Mouse (Mus musculus) MEL (cell line): ENCODE measurements around the gene Oasl1. TPM values are rescaled to one million over a fixed set of nuclear protein-coding genes. Genes with fewer than 3 reads are reported as not detected.

Experiments
- DNase-seq: peaks from one replicate; pipeline ENCODE4 v3.0.0; 2011; ENCODE audit warnings: low read depth, low spot score
- H3K27ac ChIP-seq: 2 replicates; pipeline ENCODE4 v1.5.1; 2012; ENCODE audit warnings: low read depth, mild to moderate bottlenecking, control low read depth, low read length, moderate library complexity; ENCODE audit not compliant: control insufficient read depth
- H3K27me3 ChIP-seq, 2 experiments: fragments of 150-350 bp in 1 of 2; sonication (generic) in 1 of 2; 2 replicates each; pipeline ENCODE4 v1.6.1; 2012; ENCODE audit warnings: low read length in 2 of 2, mild to moderate bottlenecking in 2 of 2, improper control_type of control experiment in 1 of 2, moderate library complexity in 1 of 2; ENCODE audit not compliant: insufficient read depth in 2 of 2, control insufficient read depth in 1 of 2
- H3K36me3 ChIP-seq, 2 experiments: 2 replicates each; pipeline ENCODE4 v1.6.1; 2012 to 2014; ENCODE audit warnings: low read length in 2 of 2, improper control_type of control experiment in 1 of 2, inconsistent platforms in 1 of 2, mild to moderate bottlenecking in 1 of 2; ENCODE audit not compliant: insufficient read depth in 2 of 2, control insufficient read depth in 1 of 2
- H3K4me1 ChIP-seq, 2 experiments: fragments of 150-350 bp in 1 of 2; sonication (generic) in 1 of 2; 2 replicates each; pipeline ENCODE4 v1.6.1; 2012; ENCODE audit warnings: low read length in 2 of 2, improper control_type of control experiment in 1 of 2, mild to moderate bottlenecking in 1 of 2; ENCODE audit not compliant: insufficient read depth in 2 of 2, control insufficient read depth in 1 of 2
- H3K4me3 ChIP-seq, 2 experiments: fragments of 150-350 bp in 1 of 2; sonication (generic) in 1 of 2; 2 replicates each; pipeline ENCODE4 v1.5.1; 2012; ENCODE audit warnings: low read depth in 2 of 2, low read length in 2 of 2, mild to moderate bottlenecking in 2 of 2, moderate library complexity in 2 of 2, control low read depth in 1 of 2, improper control_type of control experiment in 1 of 2; ENCODE audit not compliant: control insufficient read depth in 1 of 2, insufficient read depth in 1 of 2
- H3K79me2 ChIP-seq: 2 replicates; pipeline ENCODE4 v1.6.1; 2012; ENCODE audit warnings: mild to moderate bottlenecking, low read length, moderate library complexity; ENCODE audit not compliant: control insufficient read depth, poor library complexity, insufficient read depth
- H3K9ac ChIP-seq: 2 replicates; pipeline ENCODE4 v1.6.1; 2012; ENCODE audit warnings: low read depth, mild to moderate bottlenecking, control low read depth, low read length, moderate library complexity; ENCODE audit not compliant: control insufficient read depth, poor library complexity, severe bottlenecking
- H3K9me3 ChIP-seq: fragments of 150-350 bp; sonication (generic); replicated peaks from 2 replicates; pipeline ENCODE4 v1.6.1; 2012; ENCODE audit warnings: mild to moderate bottlenecking, low read length, improper control_type of control experiment, moderate library complexity; ENCODE audit not compliant: insufficient read depth
- BHLHE40 ChIP-seq: IDR thresholded peaks from 2 replicates; pipeline ENCODE4 v1.6.1; 2012; ENCODE audit warnings: low read depth, mild to moderate bottlenecking, inconsistent platforms, low read length, improper control_type of control experiment, borderline replicate concordance
- CHD1 ChIP-seq: IDR thresholded peaks from 2 replicates; pipeline ENCODE4 v1.6.1; 2012; ENCODE audit warnings: low read depth, mild to moderate bottlenecking, inconsistent platforms, low read length, improper control_type of control experiment
- CHD2 ChIP-seq: IDR thresholded peaks from 2 replicates; pipeline ENCODE4 v1.6.1; 2011; ENCODE audit warnings: low read length, improper control_type of control experiment
- CTCF ChIP-seq, 3 experiments: IDR thresholded peaks in 2 of 3; conservative IDR thresholded peaks in 1 of 3; 2 replicates each; pipeline ENCODE4 v1.5.1; 2011 to 2012; ENCODE audit warnings: low read length in 3 of 3, low read depth in 2 of 3, mild to moderate bottlenecking in 2 of 3, improper control_type of control experiment in 1 of 3, inconsistent platforms in 1 of 3, mixed read lengths in 1 of 3, moderate library complexity in 1 of 3; ENCODE audit not compliant: control insufficient read depth in 1 of 3, insufficient read depth in 1 of 3, poor library complexity in 1 of 3, severe bottlenecking in 1 of 3
- E2F4 ChIP-seq: IDR thresholded peaks from 2 replicates; pipeline ENCODE4 v1.6.1; 2011; ENCODE audit warnings: low read depth, low read length, improper control_type of control experiment, borderline replicate concordance
- ELF1 ChIP-seq: IDR thresholded peaks from 2 replicates; pipeline ENCODE4 v1.6.1; 2014; ENCODE audit warnings: low read depth, mild to moderate bottlenecking, inconsistent platforms, low read length, improper control_type of control experiment, moderate library complexity
- EP300 ChIP-seq, 2 experiments: IDR thresholded peaks; 2 replicates each; pipeline ENCODE4 v1.6.1; 2011; ENCODE audit warnings: improper control_type of control experiment in 2 of 2, low read length in 2 of 2, low read depth in 1 of 2, mild to moderate bottlenecking in 1 of 2
- GATA1 ChIP-seq: IDR thresholded peaks from 2 replicates; pipeline ENCODE4 v1.6.1; 2011; ENCODE audit warnings: low read depth, low read length, improper control_type of control experiment
- HCFC1 ChIP-seq: IDR thresholded peaks from 2 replicates; pipeline ENCODE4 v1.6.1; 2012; ENCODE audit warnings: low read depth, mild to moderate bottlenecking, inconsistent platforms, low read length, improper control_type of control experiment, moderate library complexity
- JUND ChIP-seq: IDR thresholded peaks from 2 replicates; pipeline ENCODE4 v1.6.1; 2011; ENCODE audit warnings: low read depth, mild to moderate bottlenecking, improper control_type of control experiment, low read length
- KAT2A ChIP-seq: conservative IDR thresholded peaks from 2 replicates; pipeline ENCODE4 v1.6.1; 2012; ENCODE audit warnings: low read depth, low read length, improper control_type of control experiment, inconsistent platforms
- MAFK ChIP-seq: IDR thresholded peaks from 2 replicates; pipeline ENCODE4 v1.6.1; 2011; ENCODE audit warnings: low read depth, mild to moderate bottlenecking, low read length, improper control_type of control experiment, borderline replicate concordance
- MAX ChIP-seq: IDR thresholded peaks from 2 replicates; pipeline ENCODE4 v1.6.1; 2011; ENCODE audit warnings: low read length, improper control_type of control experiment
- MAZ ChIP-seq: IDR thresholded peaks from 2 replicates; pipeline ENCODE4 v1.6.1; 2012; ENCODE audit warnings: low read depth, mild to moderate bottlenecking, inconsistent platforms, low read length, improper control_type of control experiment
- MEF2A ChIP-seq: IDR thresholded peaks from 2 replicates; pipeline ENCODE4 v1.6.1; 2014; ENCODE audit warnings: low read depth, mild to moderate bottlenecking, inconsistent platforms, low read length, improper control_type of control experiment; ENCODE audit not compliant: poor library complexity, insufficient replicate concordance, severe bottlenecking; ENCODE audit errors: extremely low read depth
- MYB ChIP-seq: IDR thresholded peaks from 2 replicates; pipeline ENCODE4 v1.6.1; 2011; ENCODE audit warnings: mild to moderate bottlenecking, low read depth, low read length, improper control_type of control experiment
- MYC ChIP-seq: IDR thresholded peaks from 2 replicates; pipeline ENCODE4 v1.6.1; 2011; ENCODE audit warnings: low read depth, mild to moderate bottlenecking, low read length, improper control_type of control experiment, moderate library complexity
- NELFE ChIP-seq: IDR thresholded peaks from 2 replicates; pipeline ENCODE4 v1.6.1; 2011; ENCODE audit warnings: low read depth, low read length, improper control_type of control experiment
- NRF1 ChIP-seq: IDR thresholded peaks from 2 replicates; pipeline ENCODE4 v1.6.1; 2014; ENCODE audit warnings: low read depth, mild to moderate bottlenecking, inconsistent platforms, low read length, improper control_type of control experiment, moderate library complexity; ENCODE audit not compliant: poor library complexity, insufficient read depth, severe bottlenecking
- POLR2A ChIP-seq, 2 experiments: IDR thresholded peaks; 2 replicates each; pipeline ENCODE4 v1.6.1; 2011 to 2012; ENCODE audit warnings: low read length in 2 of 2, mild to moderate bottlenecking in 2 of 2, control low read depth in 1 of 2, improper control_type of control experiment in 1 of 2, low read depth in 1 of 2, moderate library complexity in 1 of 2; ENCODE audit not compliant: control insufficient read depth in 1 of 2, insufficient read depth in 1 of 2, poor library complexity in 1 of 2
- POLR2AphosphoS2 ChIP-seq: IDR thresholded peaks from 2 replicates; pipeline ENCODE4 v1.6.1; 2011; ENCODE audit warnings: low read length, improper control_type of control experiment
- POLR2AphosphoS5 ChIP-seq: IDR thresholded peaks from 2 replicates; pipeline ENCODE4 v1.6.1; 2012; ENCODE audit warnings: low read depth, borderline replicate concordance, mild to moderate bottlenecking, inconsistent platforms, low read length, moderate library complexity, mixed read lengths
- RAD21 ChIP-seq: IDR thresholded peaks from 2 replicates; pipeline ENCODE4 v1.6.1; 2011; ENCODE audit warnings: mild to moderate bottlenecking, low read depth, low read length, improper control_type of control experiment
- RCOR1 ChIP-seq: IDR thresholded peaks from 2 replicates; pipeline ENCODE4 v1.6.1; 2012; ENCODE audit warnings: low read depth, mild to moderate bottlenecking, inconsistent platforms, low read length, improper control_type of control experiment
- SIN3A ChIP-seq: IDR thresholded peaks from 2 replicates; pipeline ENCODE4 v1.6.1; 2012; ENCODE audit warnings: low read length, improper control_type of control experiment, inconsistent platforms
- SMC3 ChIP-seq: IDR thresholded peaks from 2 replicates; pipeline ENCODE4 v1.6.1; 2011; ENCODE audit warnings: low read depth, low read length, improper control_type of control experiment
- TAL1 ChIP-seq: IDR thresholded peaks from 2 replicates; pipeline ENCODE4 v1.6.1; 2012; ENCODE audit warnings: mild to moderate bottlenecking, inconsistent platforms, low read length, moderate library complexity, mixed read lengths
- TBP ChIP-seq: IDR thresholded peaks from 2 replicates; pipeline ENCODE4 v1.8.0; 2011; ENCODE audit warnings: low read depth, low read length, improper control_type of control experiment
- TCF12 ChIP-seq: IDR thresholded peaks from 2 replicates; pipeline ENCODE4 v1.6.1; 2014; ENCODE audit warnings: low read depth, mild to moderate bottlenecking, inconsistent platforms, low read length, improper control_type of control experiment, moderate library complexity
- UBTF ChIP-seq: IDR thresholded peaks from 2 replicates; pipeline ENCODE4 v1.6.1; 2012; ENCODE audit warnings: low read depth, mild to moderate bottlenecking, inconsistent platforms, low read length, improper control_type of control experiment, moderate library complexity, borderline replicate concordance; ENCODE audit not compliant: insufficient read depth
- USF1 ChIP-seq: IDR thresholded peaks from 2 replicates; pipeline ENCODE4 v1.6.1; 2014; ENCODE audit warnings: low read depth, mild to moderate bottlenecking, inconsistent platforms, low read length, improper control_type of control experiment, moderate library complexity
- USF2 ChIP-seq, 2 experiments: IDR thresholded peaks; 2 replicates each; pipeline ENCODE4 v1.6.1; 2011 to 2012; ENCODE audit warnings: improper control_type of control experiment in 2 of 2, low read length in 2 of 2, borderline replicate concordance in 1 of 2, inconsistent platforms in 1 of 2, low read depth in 1 of 2, mild to moderate bottlenecking in 1 of 2; ENCODE audit not compliant: insufficient read depth in 1 of 2
- ZKSCAN1 ChIP-seq: IDR thresholded peaks from 2 replicates; pipeline ENCODE4 v1.6.1; 2012; ENCODE audit warnings: low read depth, mild to moderate bottlenecking, inconsistent platforms, low read length, improper control_type of control experiment, moderate library complexity
- ZMIZ1 ChIP-seq: IDR thresholded peaks from 2 replicates; pipeline ENCODE4 v1.6.1; 2012; ENCODE audit warnings: low read depth, mild to moderate bottlenecking, inconsistent platforms, low read length, improper control_type of control experiment, moderate library complexity
- ZNF384 ChIP-seq: IDR thresholded peaks from 2 replicates; pipeline ENCODE4 v1.6.1; 2012; ENCODE audit warnings: low read depth, mild to moderate bottlenecking, inconsistent platforms, low read length, improper control_type of control experiment
- polyA plus RNA-seq, 2 experiments: library from polyadenylated mRNA; stranded (reverse) in 1 of 2; unstranded in 1 of 2; fragments of >175 nt in 1 of 2; fragments of >200 nt in 1 of 2; gene quantifications; 2 replicates each; pipeline versions ENCODE4 v1.2.1 to v1.2.4; 2012; ENCODE audit warnings: low replicate concordance in 2 of 2, low read depth in 1 of 2; ENCODE audit not compliant: insufficient read length in 2 of 2, insufficient read depth in 1 of 2, missing spikeins in 1 of 2
- total RNA-seq: library from RNA; depleted of rRNA; stranded (reverse); fragments of 300-350 nt; gene quantifications from 2 replicates; pipeline ENCODE4 v1.2.3, GENCODE M21; 2012

The Oasl1 gene
- total and polyA plus RNA-seq, 3 experiments = 8.2 to 33.3 TPM; not detected in 1

- peak overlapping the region; percentile 50 to 74 for H3K4me3 ChIP-seq
- peak overlapping the region; percentile 78 for H3K9ac ChIP-seq
- DNase-seq = peak; percentile 97
- H3K27me3 ChIP-seq = no peaks in the 10 kb centered on the region
- no peaks in the 10 kb centered on the region for H3K9me3 ChIP-seq
- peaks cover 3% of the 10 kb centered on the region; the same call in 1 of the 2 replicates for H3K79me2 ChIP-seq
- H3K27ac ChIP-seq = peak overlapping the region; percentile 98
- peaks cover 0 to 25% of the 10 kb centered on the region in 2 experiments; a peak in 2 of 4 replicates for H3K36me3 ChIP-seq
- peaks cover 5 to 43% of the 10 kb centered on the region in 2 experiments for H3K4me1 ChIP-seq
- TF ChIP-seq TAL1 (peak; percentile 83), SIN3A (peak; percentile 80; the same call in 1 of the 2 replicates), TCF12 (peak; percentile 71; the same call in 1 of the 2 replicates), MAX (peak; percentile 96), TBP (peak; percentile 95), NELFE (peak; percentile 64), USF1 (peak; percentile 90), ZKSCAN1 (no peak), CHD2 (no peak), RCOR1 (peak; percentile 17; the same call in 1 of the 2 replicates), ZNF384 (0 out of 2 replicates have a peak, but pooled peaks have one; percentile 1), MYC (peak; percentile 97), MYB (peak; percentile 2; the same call in 1 of the 2 replicates), BHLHE40 (peak; percentile 87), RAD21 (peak; percentile 20), JUND (no peak), GATA1 (peak; percentile 62), E2F4 (no peak), MAZ (no peak), MEF2A (no peak), ZMIZ1 (peak; percentile 84), MAFK (no peak), EP300 (IDR thresholded peaks at IDR 0.05; ENCODE audit: low read depth in 1 of 2, low read length in 2 of 2) (peak; percentile 63 to 79; a peak in 3 of 4 replicates), SMC3 (peak; percentile 31), USF2 (IDR thresholded peaks at IDR 0.05; ENCODE audit: borderline replicate concordance in 1 of 2, insufficient read depth in 1 of 2, low read depth in 1 of 2, low read length in 2 of 2) (peak in 1 of 2 experiments; percentile 58; a peak in 1 of 4 replicates), NRF1 (no peak), POLR2AphosphoS2 (peak; percentile 73), HCFC1 (peak; percentile 57), ELF1 (peak; percentile 75), KAT2A (no peak), CHD1 (no peak), CTCF (IDR thresholded peaks at IDR 0.05 in 2 of 3, conservative IDR thresholded peaks at IDR 0.05 in 1 of 3; ENCODE audit: control insufficient read depth in 1 of 3, insufficient read depth in 1 of 3, low read depth in 2 of 3, low read length in 3 of 3, poor library complexity in 1 of 3, severe bottlenecking in 1 of 3) (peak in 2 of 3 experiments; percentile 25 to 44; a peak in 3 of 6 replicates), UBTF (0 out of 2 replicates have a peak, but pooled peaks have one; percentile 83), POLR2A (IDR thresholded peaks at IDR 0.05; ENCODE audit: control insufficient read depth in 1 of 2, insufficient read depth in 1 of 2, low read depth in 1 of 2, low read length in 2 of 2, poor library complexity in 1 of 2) (peak; percentile 75 to 80), POLR2AphosphoS5 (no peak)
These were observed 1.3 kb upstream of the Oasl1 start for GRCm38 (mm10) chr5:114921551-114922365.
